Mouse (Mus musculus): ENCODE results near the gene Apod. TPM values are rescaled to one million over a fixed set of nuclear protein-coding genes. Genes with fewer than 3 reads are reported as not detected.
A peak's percentile ranks its signal among the peaks of the same experiment; 100 is the strongest.

Gene Apod
- total RNA-seq, 2 experiments from 2014 or later: not detected

- no peak for ATAC-seq (replicated peaks; ENCODE audit: low FRiP score, poor library complexity, severe bottlenecking)
Observed at GRCm38 (mm10) chr16:31290751-31291365, 23.8 kb downstream of the Apod start.

- ATAC-seq (replicated peaks; ENCODE audit: low FRiP score, poor library complexity, severe bottlenecking): no peak
Observed at GRCm38 (mm10) chr16:31290281-31290680, 24.3 kb downstream of the Apod start.

- no peak for ATAC-seq (replicated peaks; ENCODE audit: low FRiP score, poor library complexity, severe bottlenecking)
Observed at GRCm38 (mm10) chr16:31287712-31288111, 26.9 kb downstream of the Apod start.

GRCm38 (mm10) chr16:31286801-31287488 is 27.7 kb downstream of the Apod start:
- no peak for ATAC-seq (replicated peaks; ENCODE audit: low FRiP score, poor library complexity, severe bottlenecking)

- no peak for ATAC-seq (replicated peaks; ENCODE audit: low FRiP score, poor library complexity, severe bottlenecking)
Observed at GRCm38 (mm10) chr16:31281981-31282380, 32.6 kb downstream of the Apod start.

GRCm38 (mm10) chr16:31280176-31280575 is 34.4 kb downstream of the Apod start:
- no peak for ATAC-seq (replicated peaks; ENCODE audit: low FRiP score, poor library complexity, severe bottlenecking)

GRCm38 (mm10) chr16:31278581-31278980 is 36.0 kb downstream of the Apod start:
- ATAC-seq (replicated peaks; ENCODE audit: low FRiP score, poor library complexity, severe bottlenecking): no peak

- no peak for ATAC-seq (replicated peaks; ENCODE audit: low FRiP score, poor library complexity, severe bottlenecking)
Observed at GRCm38 (mm10) chr16:31278081-31278480, 36.5 kb downstream of the Apod start.

GRCm38 (mm10) chr16:31276962-31277361 is 37.6 kb downstream of the Apod start:
- ATAC-seq (replicated peaks; ENCODE audit: low FRiP score, poor library complexity, severe bottlenecking): no peak

GRCm38 (mm10) chr16:31276539-31276938 is 38.1 kb downstream of the Apod start:
- no peak for ATAC-seq (replicated peaks; ENCODE audit: low FRiP score, poor library complexity, severe bottlenecking)

GRCm38 (mm10) chr16:31274674-31275460 is 39.7 kb downstream of the Apod start, which contains the start of gene Ppp1r2:
Gene Ppp1r2 (minus strand): TSS chr16:31275277.
- peak; percentile 92 for ATAC-seq (replicated peaks; ENCODE audit: low FRiP score, poor library complexity, severe bottlenecking)

GRCm38 (mm10) chr16:31274084-31274483 is 40.5 kb downstream of the Apod start:
- ATAC-seq (replicated peaks; ENCODE audit: low FRiP score, poor library complexity, severe bottlenecking): no peak

- ATAC-seq (replicated peaks; ENCODE audit: low FRiP score, poor library complexity, severe bottlenecking): no peak
Observed at GRCm38 (mm10) chr16:31266692-31267091, 47.9 kb downstream of the Apod start.

- ATAC-seq (replicated peaks; ENCODE audit: low FRiP score, poor library complexity, severe bottlenecking): no peak
Observed at GRCm38 (mm10) chr16:31256151-31256550, 58.5 kb downstream of the Apod start.

GRCm38 (mm10) chr16:31255685-31256084 is 58.9 kb downstream of the Apod start:
- ATAC-seq (replicated peaks; ENCODE audit: low FRiP score, poor library complexity, severe bottlenecking): 0 out of 2 replicates have a peak, but pooled peaks have one; percentile 35

- ATAC-seq (replicated peaks; ENCODE audit: low FRiP score, poor library complexity, severe bottlenecking): no peak
Observed at GRCm38 (mm10) chr16:31249401-31249800, 65.2 kb downstream of the Apod start.

GRCm38 (mm10) chr16:31248717-31249116 is 65.9 kb downstream of the Apod start:
- no peak for ATAC-seq (replicated peaks; ENCODE audit: low FRiP score, poor library complexity, severe bottlenecking)

- no peak for ATAC-seq (replicated peaks; ENCODE audit: low FRiP score, poor library complexity, severe bottlenecking)
Observed at GRCm38 (mm10) chr16:31247442-31247841, 67.2 kb downstream of the Apod start.

All from erythroblast, adult 5-6 weeks (primary cell).